Mouse (Mus musculus) intestine, postnatal 0 days (tissue): ENCODE measurements around the gene Celf2. TPM values are rescaled to one million over a fixed set of nuclear protein-coding genes. Genes with fewer than 3 reads are reported as not detected.

Experiments
- ATAC-seq: fragments of 200-750 bp; cut with Nextera tagmentation; 2 replicates; pipeline ENCODE4 v1.8.0; 2017; ENCODE audit warnings: mild to moderate bottlenecking, moderate TSS enrichment, moderate library complexity
- H3K27ac ChIP-seq: fragments of 300-500 bp; sonication (generic); 2 replicates; pipeline ENCODE4 v1.5.1; 2014; ENCODE audit warnings: mild to moderate bottlenecking, low read depth, low read length, moderate library complexity
- H3K27me3 ChIP-seq: fragments of 300-500 bp; sonication (generic); replicated peaks from 2 replicates; pipeline ENCODE4 v1.6.1; 2014; ENCODE audit warnings: low read length, mixed read lengths; ENCODE audit not compliant: control insufficient read depth, insufficient read depth
- H3K36me3 ChIP-seq: fragments of 300-500 bp; sonication (generic); 2 replicates; pipeline ENCODE4 v1.6.1; 2014; ENCODE audit warnings: mild to moderate bottlenecking, moderate library complexity; ENCODE audit not compliant: control insufficient read depth, insufficient read depth
- H3K4me1 ChIP-seq: fragments of 300-500 bp; sonication (generic); replicated peaks from 2 replicates; pipeline ENCODE4 v1.6.1; 2014; ENCODE audit warnings: antibody characterized with exemption, low read length, mixed read lengths; ENCODE audit not compliant: control insufficient read depth, insufficient read depth
- H3K4me2 ChIP-seq: fragments of 300-500 bp; sonication (generic); replicated peaks from 2 replicates; pipeline ENCODE4 v1.6.1; 2014; ENCODE audit warnings: low read depth, mild to moderate bottlenecking, moderate library complexity
- H3K4me3 ChIP-seq: fragments of 300-500 bp; sonication (generic); 2 replicates; pipeline ENCODE4 v1.5.1; 2014; ENCODE audit warnings: low read depth, low read length
- H3K9ac ChIP-seq: fragments of 300-500 bp; sonication (generic); 2 replicates; pipeline ENCODE4 v1.6.1; 2014; ENCODE audit warnings: mild to moderate bottlenecking, low read depth, low read length
- H3K9me3 ChIP-seq: fragments of 300-500 bp; sonication (generic); 2 replicates; pipeline ENCODE4 v1.6.1; 2016; ENCODE audit warnings: mixed run types; ENCODE audit not compliant: control insufficient read depth
- CTCF ChIP-seq: sonication (generic); IDR thresholded peaks from 2 replicates; pipeline ENCODE4 v1.5.1; 2016; ENCODE audit warnings: low read depth, mild to moderate bottlenecking, control low read depth, antibody characterized with exemption, moderate library complexity
- WGBS: fragments of 180-500 bp; shearing (Covaris S2); extraction: QIAGEN DNeasy Blood & Tissue Kit; methylation state at CpG from one replicate; pipeline ENCODE4 v1.1.7; 2014; 5-methylcytosine and 5-hydroxymethylcytosine counted together
- polyA plus RNA-seq: library from polyadenylated mRNA; unstranded; fragments of >200 nt; fragmentation: Nextera tagmentation; extraction: Ambion mirVana; gene quantifications from 2 replicates; pipeline ENCODE4 v1.2.1, GENCODE M21; 2015

Celf2 gene
- polyA plus RNA-seq, 1 experiment from 2014 or later = 16.8 TPM

DNA sequence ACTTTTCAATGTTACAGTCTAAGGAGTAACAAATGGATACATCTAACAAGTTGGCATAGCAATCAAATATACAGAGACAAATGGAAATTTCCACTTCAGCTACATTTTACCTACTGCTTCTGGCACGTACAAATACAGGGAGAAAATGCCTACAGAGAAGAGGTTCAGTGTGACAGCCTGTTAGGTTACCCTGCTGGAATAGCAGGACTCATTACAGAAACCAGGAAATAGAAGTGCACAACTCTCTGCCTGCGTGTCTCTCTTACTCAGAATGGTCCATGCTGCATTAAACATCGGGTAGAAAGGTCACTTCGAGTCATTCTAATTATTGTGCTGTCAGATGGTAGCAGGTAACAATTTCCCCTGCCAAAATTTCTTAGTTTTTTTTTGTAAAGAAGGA, 141.6 kb downstream of the Celf2 start:
- Histone ChIP-seq H3K4me2 (no peak overlapping the region), H3K9ac (no peak overlapping the region), H3K9me3 (no peaks in the 10 kb centered on the region), H3K27me3 (no peaks in the 10 kb centered on the region), H3K4me1 (no peaks in the 10 kb centered on the region), H3K4me3 (no peak overlapping the region), H3K27ac (no peak overlapping the region), H3K36me3 (no peaks in the 10 kb centered on the region)
- TF ChIP-seq CTCF = no peak
- WGBS = 75% methylated on average over 4 of the region's 4 CpGs
- ATAC-seq = no peak

GRCm38 (mm10) chr2:7359557-7359956, 149.8 kb downstream of the Celf2 start:
- Histone ChIP-seq H3K9ac (no peak overlapping the region), H3K36me3 (no peaks in the 10 kb centered on the region), H3K4me3 (no peak overlapping the region), H3K9me3 (no peaks in the 10 kb centered on the region), H3K27ac (no peak overlapping the region), H3K27me3 (no peaks in the 10 kb centered on the region), H3K4me1 (no peaks in the 10 kb centered on the region), H3K4me2 (no peak overlapping the region)
- whole genome bisulfite sequencing = 73% methylated on average over 5 of the region's 5 CpGs
- ATAC-seq = no peak
- TF ChIP-seq CTCF = no peak

DNA sequence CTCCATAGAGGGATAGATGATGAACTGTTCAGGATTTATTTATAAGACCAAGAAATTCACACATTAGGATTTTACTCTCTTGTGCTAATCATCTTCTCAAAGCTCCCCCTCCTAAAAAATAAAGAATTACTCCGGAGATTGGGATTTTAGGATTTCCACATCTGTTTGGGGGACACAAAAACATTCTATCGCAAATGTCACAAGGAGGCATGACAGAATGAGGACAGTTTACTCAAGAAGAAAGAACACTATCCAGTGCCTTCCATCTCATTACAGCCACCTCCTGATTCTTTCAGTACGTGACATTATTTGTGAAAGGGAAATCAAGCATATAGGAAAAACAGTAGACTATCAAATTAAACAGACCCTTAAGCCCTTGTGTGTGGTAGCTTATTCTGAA, 150.5 kb downstream of the Celf2 start:
- Histone ChIP-seq H3K36me3 (no peaks in the 10 kb centered on the region), H3K9ac (no peak overlapping the region), H3K27me3 (no peaks in the 10 kb centered on the region), H3K4me3 (no peak overlapping the region), H3K4me1 (no peaks in the 10 kb centered on the region), H3K9me3 (no peaks in the 10 kb centered on the region), H3K4me2 (no peak overlapping the region), H3K27ac (no peak overlapping the region)
- 89% methylated on average over 3 of the region's 3 CpGs for WGBS
- TF ChIP-seq CTCF = no peak
- ATAC-seq = no peak

DNA sequence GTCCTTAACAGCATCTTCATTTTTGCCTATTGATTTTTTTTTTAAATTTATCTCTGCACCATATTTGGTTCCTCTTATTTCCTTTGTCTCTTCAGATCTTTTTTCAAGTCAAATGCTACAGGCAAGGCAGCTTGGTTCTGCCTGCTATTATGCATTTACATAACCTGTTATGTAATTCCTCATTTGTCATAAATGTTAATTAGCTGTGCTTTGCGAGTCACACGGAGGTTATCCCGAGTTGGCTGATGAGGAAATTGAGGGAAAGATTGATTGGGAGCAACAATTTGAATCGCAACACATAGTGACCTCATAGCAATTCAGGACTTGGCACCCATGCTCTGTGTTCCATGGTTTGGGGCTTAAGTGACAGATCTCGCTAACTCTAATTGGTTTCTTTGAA, 158.1 kb downstream of the Celf2 start:
- Histone ChIP-seq H3K4me1 (no peaks in the 10 kb centered on the region), H3K9me3 (no peaks in the 10 kb centered on the region), H3K36me3 (no peaks in the 10 kb centered on the region), H3K4me3 (no peak overlapping the region), H3K9ac (no peak overlapping the region), H3K27me3 (no peaks in the 10 kb centered on the region), H3K4me2 (no peak overlapping the region), H3K27ac (no peak overlapping the region)
- no peak for ATAC-seq
- no peak for TF ChIP-seq CTCF
- 80% methylated on average over 5 of the region's 5 CpGs for WGBS

- no peaks in the 10 kb centered on the region for H3K4me1 ChIP-seq
- WGBS = 24% methylated on average over 4 of the region's 4 CpGs
- H3K4me2 ChIP-seq = no peak overlapping the region
- TF ChIP-seq CTCF = no peak
- H3K9me3 ChIP-seq = no peaks in the 10 kb centered on the region
- no peaks in the 10 kb centered on the region for H3K36me3 ChIP-seq
- H3K4me3 ChIP-seq = no peak overlapping the region
- no peak overlapping the region for H3K27ac ChIP-seq
- H3K27me3 ChIP-seq = no peaks in the 10 kb centered on the region
- 0 out of 2 replicates have a peak, but pooled peaks have one; percentile 51 for ATAC-seq
- no peak overlapping the region for H3K9ac ChIP-seq
Observed at GRCm38 (mm10) chr2:7346703-7347461, 162.5 kb downstream of the Celf2 start.

DNA sequence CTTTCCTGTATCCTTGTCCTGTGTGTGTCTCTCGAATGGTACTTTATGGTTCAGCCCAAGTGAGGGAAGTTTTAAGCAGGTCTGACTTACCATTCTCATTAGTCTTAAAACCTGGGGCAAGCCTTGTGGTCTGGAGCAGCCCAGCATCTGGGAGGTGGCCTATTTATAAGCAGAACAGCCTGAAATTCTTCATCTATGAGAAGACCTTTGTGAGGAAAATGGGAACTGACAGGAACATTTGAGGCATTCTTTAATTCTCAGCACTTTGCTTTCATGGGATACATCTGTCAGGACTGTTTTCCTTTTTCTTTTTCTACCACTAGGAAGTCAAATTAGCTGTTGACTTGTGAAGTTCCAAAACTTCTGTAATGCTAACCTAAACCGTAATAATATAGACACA, 164.4 kb downstream of the Celf2 start:
- Histone ChIP-seq H3K9ac (no peak overlapping the region), H3K4me3 (no peak overlapping the region), H3K27ac (no peak overlapping the region), H3K36me3 (no peaks in the 10 kb centered on the region), H3K4me2 (no peak overlapping the region), H3K4me1 (no peaks in the 10 kb centered on the region), H3K9me3 (no peaks in the 10 kb centered on the region), H3K27me3 (no peaks in the 10 kb centered on the region)
- no peak for TF ChIP-seq CTCF
- no peak for ATAC-seq
- WGBS = 89% methylated on average over 2 of the region's 2 CpGs
